Mouse (Mus musculus) T-cell, adult 2 months (primary cell): ENCODE results near the gene Olfr1112.
"Not testable (repeated sequence)": the region's sequence is repeated elsewhere in the genome, so short reads cannot be mapped to it uniquely, and the experiment has no call there.

Experiments
- DNase-seq: peaks from one replicate; pipeline ENCODE4 v3.0.0; 2022; ENCODE audit warnings: low spot score

Gene Olfr1112

DNA sequence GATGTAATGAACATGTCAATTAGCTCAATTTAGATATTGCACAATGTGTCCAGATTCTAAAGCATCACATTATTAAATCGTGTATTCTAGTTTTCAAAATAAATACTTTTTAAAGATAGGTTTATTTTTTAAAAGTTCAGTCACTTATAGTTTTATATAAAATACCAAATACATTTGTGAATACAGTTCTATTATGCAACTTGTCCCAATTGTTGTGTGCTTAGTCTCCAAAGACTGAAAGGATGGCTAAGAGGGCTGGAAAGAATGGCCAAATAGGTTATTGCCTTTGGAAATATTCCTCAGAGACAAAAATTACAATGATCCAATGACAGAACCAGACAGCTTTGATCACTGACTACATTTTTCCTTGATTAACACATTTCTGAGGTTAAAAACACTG lies at the start of gene Olfr1112:
TSS of gene Olfr1112 (plus strand) at position 301 of the 400 bp plus-strand sequence.
- no peak for DNase-seq

DNA sequence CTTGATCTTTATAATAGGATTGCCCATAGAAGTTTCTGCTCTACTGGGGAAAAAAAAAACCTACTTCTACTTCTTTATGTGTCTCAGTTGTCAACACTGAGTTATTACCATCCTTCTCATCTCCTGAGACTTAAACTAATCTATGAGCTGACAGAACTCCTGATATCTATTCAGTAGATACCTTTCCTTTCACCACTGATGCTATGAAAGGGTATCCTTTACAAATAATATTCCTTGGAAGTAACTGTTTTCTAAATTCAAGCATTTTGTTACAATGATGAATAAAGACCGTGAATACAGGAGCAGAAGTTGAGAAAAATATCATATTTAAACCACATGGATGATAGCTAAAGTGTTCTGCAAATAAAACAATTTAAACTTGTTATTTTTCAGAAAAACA lies 47.4 kb upstream of the Olfr1112 start, which contains the start of gene Olfr1110:
TSS of gene Olfr1110 (minus strand) at position 101 of the 400 bp plus-strand sequence.
- DNase-seq = no peak

DNA sequence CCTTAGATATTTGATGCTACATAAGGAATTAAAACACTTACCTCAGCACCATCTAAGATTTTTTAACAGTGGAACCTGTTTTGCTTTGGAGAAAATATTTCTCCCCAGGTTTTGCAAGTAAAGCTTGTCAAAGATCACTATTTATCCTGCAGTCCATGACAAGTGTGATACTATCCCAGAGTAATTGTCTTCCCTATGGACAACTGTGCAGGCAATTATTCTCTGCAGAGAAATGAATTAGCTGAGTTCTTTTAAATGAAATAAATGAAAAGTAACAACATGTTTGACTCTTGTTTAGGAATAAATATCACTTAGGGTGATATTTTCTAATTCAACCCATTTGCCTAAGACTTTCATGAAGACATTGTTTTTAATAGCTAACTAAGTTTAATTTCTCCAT lies 35.1 kb upstream of the Olfr1112 start, which contains the start of gene Olfr1111:
TSS of gene Olfr1111 (minus strand) at position 101 of the 400 bp plus-strand sequence.
- no peak for DNase-seq

DNA sequence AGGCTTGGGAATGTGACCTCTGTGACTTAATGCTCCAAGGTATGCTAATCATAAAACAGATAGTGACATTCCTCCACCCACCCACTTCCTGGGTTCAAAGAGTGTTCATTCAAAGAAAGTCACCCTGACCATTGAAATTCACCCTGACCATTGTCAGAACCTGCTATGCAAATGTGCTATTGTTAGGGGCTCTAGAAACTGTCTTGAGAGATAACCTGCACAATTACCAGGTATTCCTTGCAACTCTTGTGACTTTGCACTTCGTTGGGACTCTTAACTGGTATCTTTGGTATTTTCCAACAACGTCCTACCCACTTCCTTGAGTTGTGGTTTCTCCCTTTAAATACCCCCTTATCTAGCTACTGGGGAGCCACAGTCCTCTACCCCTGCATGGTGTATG lies 19.9 kb upstream of the Olfr1112 start:
- DNase-seq = not testable (repeated sequence)

DNA sequence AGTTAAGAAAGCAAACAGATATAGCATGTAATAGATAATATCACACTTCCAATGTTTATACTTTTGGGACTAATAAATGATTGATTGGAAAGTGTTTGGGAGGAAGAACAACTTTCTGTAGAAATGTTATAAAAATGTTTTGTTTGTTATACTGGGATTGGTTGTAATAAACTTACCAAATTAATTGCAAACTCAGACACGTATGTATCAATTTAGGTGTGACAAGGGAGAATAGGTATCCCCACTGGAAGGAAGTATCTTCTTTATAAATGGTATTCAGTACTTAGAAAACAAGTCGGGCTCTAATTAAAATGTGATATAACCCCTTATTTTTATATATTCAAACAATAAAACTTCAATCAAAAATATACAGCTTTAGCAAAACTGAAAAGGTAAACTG lies 21.1 kb downstream of the Olfr1112 start, which contains the start of gene Olfr1113:
TSS of gene Olfr1113 (plus strand) at position 301 of the 400 bp plus-strand sequence.
- DNase-seq = no peak
